Mouse (Mus musculus) c-Kit-positive CD71-positive TER-119-positive erythroid progenitor cells, embryonic 14.5 days (primary cell): ENCODE results near the gene Resf1.
"Not testable (repeated sequence)": the region's sequence is repeated elsewhere in the genome, so short reads cannot be mapped to it uniquely, and the experiment has no call there.

ENCODE experiments used
- DNase-seq: peaks from one replicate; pipeline ENCODE4 v3.0.0-alpha.2; 2013; ENCODE audit warnings: low spot score

The Resf1 gene

DNA sequence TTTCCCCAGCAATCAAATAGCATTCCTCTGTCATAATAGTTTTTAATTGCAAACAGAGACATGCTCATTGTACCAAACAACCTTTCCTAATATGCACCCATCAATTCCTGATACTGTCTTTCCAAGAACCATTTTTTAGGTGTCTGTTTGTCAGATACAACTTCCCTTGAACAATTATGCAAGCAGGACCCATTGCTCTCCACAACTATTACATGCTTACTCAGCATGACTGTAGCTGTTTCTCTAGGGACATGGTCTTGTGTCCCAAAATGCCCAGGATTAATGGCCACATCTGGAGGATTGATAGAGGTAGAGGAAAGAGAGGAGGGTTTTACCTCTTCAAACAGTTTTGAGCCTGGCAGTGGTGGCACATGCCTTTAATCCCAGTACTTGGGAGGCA lies 35.2 kb downstream of the Resf1 start:
- DNase-seq: no peak

DNA sequence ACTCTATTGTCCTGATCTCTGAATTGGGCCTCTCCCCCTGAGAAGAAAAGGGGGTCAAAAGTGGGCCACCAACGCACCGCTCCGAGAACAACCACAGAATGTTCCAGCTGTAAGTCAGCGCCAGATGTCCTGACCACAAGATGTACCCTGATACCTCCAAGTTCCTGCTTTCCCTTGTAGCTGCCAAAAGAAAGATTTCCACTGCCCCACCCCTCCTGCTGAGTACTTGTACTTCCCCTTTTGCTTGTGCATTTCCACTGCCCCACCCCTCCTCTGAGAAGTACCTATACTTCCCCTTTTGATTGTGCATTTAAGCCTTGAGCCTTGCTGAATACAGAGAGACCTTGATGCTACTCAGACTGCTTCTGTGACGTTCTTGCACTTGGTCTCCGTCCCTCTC lies 39.0 kb downstream of the Resf1 start:
- not testable (repeated sequence) for DNase-seq

GRCm38 (mm10) chr6:149354826-149355495 lies 45.7 kb downstream of the Resf1 start:
- DNase-seq: no peak

- DNase-seq: peak; percentile 33
Measured at GRCm38 (mm10) chr6:149355799-149356198, 46.6 kb downstream of the Resf1 start.

GRCm38 (mm10) chr6:149357155-149357554 lies 47.9 kb downstream of the Resf1 start:
- no peak for DNase-seq

- not testable (repeated sequence) for DNase-seq
Measured at GRCm38 (mm10) chr6:149362533-149362932, 53.3 kb downstream of the Resf1 start.

GRCm38 (mm10) chr6:149365975-149366374 lies 56.8 kb downstream of the Resf1 start:
- DNase-seq: not testable (repeated sequence)

- no peak for DNase-seq
Measured at GRCm38 (mm10) chr6:149366403-149366802, 57.2 kb downstream of the Resf1 start.

- peak; percentile 76 for DNase-seq
Measured at GRCm38 (mm10) chr6:149374986-149375457, 65.8 kb downstream of the Resf1 start.

DNA sequence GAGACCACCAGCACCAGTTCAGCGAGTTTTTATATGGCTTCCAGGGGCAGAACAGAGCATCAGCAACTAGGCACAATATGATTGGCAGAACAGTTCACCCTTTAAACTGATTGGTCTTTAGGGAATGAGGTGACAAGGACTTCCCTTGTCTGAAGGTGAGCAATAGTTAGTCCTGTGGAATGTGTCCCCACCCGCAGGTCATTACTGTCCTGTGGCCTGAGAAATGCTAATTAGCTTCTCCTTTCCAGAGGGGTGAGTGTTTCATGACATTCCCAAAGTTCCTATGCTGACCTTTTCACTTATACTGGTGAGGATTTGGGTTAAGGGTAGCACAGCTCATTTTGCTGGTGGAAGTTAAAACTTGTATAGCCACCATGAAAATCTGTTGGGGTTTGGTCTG lies 74.3 kb downstream of the Resf1 start:
- no peak for DNase-seq
